Mouse (Mus musculus) kidney, embryonic 16.5 days (tissue): ENCODE measurements around the gene Camk2g. TPM values are rescaled to one million over a fixed set of nuclear protein-coding genes. Genes with fewer than 3 reads are reported as not detected.
A peak's percentile ranks its signal among the peaks of the same experiment; 100 is the strongest.

Experiments used
- ATAC-seq: fragments of 200-750 bp; cut with Nextera tagmentation; 2 replicates; pipeline ENCODE4 v1.8.0; 2017; ENCODE audit warnings: moderate TSS enrichment; ENCODE audit not compliant: low FRiP score, low TSS enrichment
- H3K27ac ChIP-seq: fragments of 300-500 bp; sonication (generic); 2 replicates; pipeline ENCODE4 v1.5.1; 2014; ENCODE audit warnings: low read length
- H3K27me3 ChIP-seq: fragments of 300-500 bp; sonication (generic); 2 replicates; pipeline ENCODE4 v1.6.1; 2014; ENCODE audit warnings: low read length, control low read depth, mixed read lengths; ENCODE audit not compliant: insufficient read depth
- H3K36me3 ChIP-seq: fragments of 300-500 bp; sonication (generic); 2 replicates; pipeline ENCODE4 v1.6.1; 2014; ENCODE audit warnings: low read length, control low read depth, mixed read lengths; ENCODE audit not compliant: insufficient read depth
- H3K4me1 ChIP-seq: fragments of 300-500 bp; sonication (generic); 2 replicates; pipeline ENCODE4 v1.6.1; 2014; ENCODE audit warnings: low read length, control low read depth, mixed read lengths; ENCODE audit not compliant: insufficient read depth
- H3K4me2 ChIP-seq: fragments of 300-500 bp; sonication (generic); replicated peaks from 2 replicates; pipeline ENCODE4 v1.6.1; 2014; ENCODE audit warnings: low read depth, low read length
- H3K4me3 ChIP-seq: fragments of 300-500 bp; sonication (generic); 2 replicates; pipeline ENCODE4 v1.5.1; 2014; ENCODE audit warnings: mild to moderate bottlenecking, low read length
- H3K9ac ChIP-seq: fragments of 300-500 bp; sonication (generic); replicated peaks from 2 replicates; pipeline ENCODE4 v1.6.1; 2014; ENCODE audit warnings: low read length
- H3K9me3 ChIP-seq: fragments of 300-500 bp; sonication (generic); 2 replicates; pipeline ENCODE4 v1.6.1; 2016; ENCODE audit warnings: low read length, control low read depth
- WGBS: fragments of 180-500 bp; shearing (Covaris S2); extraction: QIAGEN DNeasy Blood & Tissue Kit; methylation state at CpG from one replicate; pipeline ENCODE4 v1.1.7; 2014; 5-methylcytosine and 5-hydroxymethylcytosine counted together
- polyA plus RNA-seq: library from polyadenylated mRNA; unstranded; fragments of >200 nt; fragmentation: Nextera tagmentation; extraction: Ambion mirVana; gene quantifications from 2 replicates; pipeline ENCODE4 v1.2.1, GENCODE M21; 2015

Gene Camk2g
- polyA plus RNA-seq, 1 experiment from 2014 or later, result 46.0 TPM

- H3K36me3 ChIP-seq, result peaks cover 31% of the 10 kb centered on the region
- WGBS, result 83% methylated on average over 3 of the region's 3 CpGs
- no peaks in the 10 kb centered on the region for H3K27me3 ChIP-seq
- H3K4me3 ChIP-seq, result no peak overlapping the region
- no peak for ATAC-seq
- H3K4me2 ChIP-seq, result no peak overlapping the region
- H3K4me1 ChIP-seq, result no peaks in the 10 kb centered on the region
- H3K27ac ChIP-seq, result no peak overlapping the region
- H3K9me3 ChIP-seq, result no peaks in the 10 kb centered on the region
- H3K9ac ChIP-seq, result no peak overlapping the region
These were observed 40.1 kb downstream of the Camk2g start for GRCm38 (mm10) chr14:20753792-20754191.

- 51% methylated on average over 5 of the region's 5 CpGs for WGBS
- H3K27me3 ChIP-seq, result no peaks in the 10 kb centered on the region
- no peak overlapping the region for H3K4me3 ChIP-seq
- H3K9me3 ChIP-seq, result no peaks in the 10 kb centered on the region
- H3K4me2 ChIP-seq, result no peak overlapping the region
- H3K36me3 ChIP-seq, result peaks cover 9% of the 10 kb centered on the region; the same call in 1 of the 2 replicates
- H3K4me1 ChIP-seq, result no peaks in the 10 kb centered on the region
- no peak for ATAC-seq
- H3K27ac ChIP-seq, result peak overlapping the region; percentile 22
- no peak overlapping the region for H3K9ac ChIP-seq
These were observed 43.4 kb downstream of the Camk2g start for GRCm38 (mm10) chr14:20750503-20750902.

GRCm38 (mm10) chr14:20749494-20750051 is 44.3 kb downstream of the Camk2g start:
- Histone ChIP-seq H3K9me3 (no peaks in the 10 kb centered on the region), H3K4me1 (no peaks in the 10 kb centered on the region), H3K27me3 (no peaks in the 10 kb centered on the region), H3K27ac (no peak overlapping the region), H3K36me3 (peaks cover 2% of the 10 kb centered on the region), H3K9ac (no peak overlapping the region), H3K4me3 (no peak overlapping the region), H3K4me2 (no peak overlapping the region)
- ATAC-seq, result peak; percentile 35; the same call in 1 of the 2 replicates
- WGBS, result 84% methylated on average over 4 of the region's 4 CpGs

GRCm38 (mm10) chr14:20748388-20748787 is 45.5 kb downstream of the Camk2g start:
- no peak overlapping the region for H3K9ac ChIP-seq
- H3K4me3 ChIP-seq, result no peak overlapping the region
- no peaks in the 10 kb centered on the region for H3K4me1 ChIP-seq
- no peaks in the 10 kb centered on the region for H3K27me3 ChIP-seq
- no peaks in the 10 kb centered on the region for H3K9me3 ChIP-seq
- H3K4me2 ChIP-seq, result no peak overlapping the region
- 69% methylated on average over 4 of the region's 4 CpGs for WGBS
- ATAC-seq, result no peak
- no peak overlapping the region for H3K27ac ChIP-seq
- H3K36me3 ChIP-seq, result peaks cover 13% of the 10 kb centered on the region

GRCm38 (mm10) chr14:20746935-20747334 is 47.0 kb downstream of the Camk2g start:
- H3K36me3 ChIP-seq, result peaks cover 14% of the 10 kb centered on the region
- 83% methylated on average over 3 of the region's 3 CpGs for WGBS

GRCm38 (mm10) chr14:20743614-20744013 is 50.3 kb downstream of the Camk2g start:
- no peak for ATAC-seq
- no peaks in the 10 kb centered on the region for H3K4me1 ChIP-seq
- no peaks in the 10 kb centered on the region for H3K9me3 ChIP-seq
- peaks cover 26% of the 10 kb centered on the region for H3K36me3 ChIP-seq
- WGBS, result 75% methylated on average over 3 of the region's 3 CpGs
- no peak overlapping the region for H3K4me3 ChIP-seq
- no peak overlapping the region for H3K4me2 ChIP-seq
- H3K27me3 ChIP-seq, result no peaks in the 10 kb centered on the region
- no peak overlapping the region for H3K9ac ChIP-seq
- no peak overlapping the region for H3K27ac ChIP-seq

More at GRCm38 (mm10) chr14:20746935-20747334, 47.0 kb downstream of the Camk2g start:
- H3K27me3 ChIP-seq, result no peaks in the 10 kb centered on the region
- H3K4me2 ChIP-seq, result no peak overlapping the region
- H3K9ac ChIP-seq, result no peak overlapping the region
- no peak for ATAC-seq
- H3K27ac ChIP-seq, result no peak overlapping the region
- H3K9me3 ChIP-seq, result no peaks in the 10 kb centered on the region
- no peaks in the 10 kb centered on the region for H3K4me1 ChIP-seq
- no peak overlapping the region for H3K4me3 ChIP-seq

- 76% methylated on average over 9 of the region's 9 CpGs for WGBS
- Histone ChIP-seq H3K4me2 (no peak overlapping the region), H3K27me3 (no peaks in the 10 kb centered on the region), H3K9me3 (no peaks in the 10 kb centered on the region), H3K4me1 (no peaks in the 10 kb centered on the region), H3K4me3 (no peak overlapping the region), H3K36me3 (peaks cover 26% of the 10 kb centered on the region), H3K9ac (no peak overlapping the region), H3K27ac (no peak overlapping the region)
- ATAC-seq, result no peak
These were observed 52.6 kb downstream of the Camk2g start for GRCm38 (mm10) chr14:20741301-20741700.

GRCm38 (mm10) chr14:20738511-20738910 is 55.4 kb downstream of the Camk2g start:
- peaks cover 9% of the 10 kb centered on the region for H3K4me1 ChIP-seq
- 88% methylated on average over 8 of the region's 8 CpGs for WGBS
- no peaks in the 10 kb centered on the region for H3K27me3 ChIP-seq
- no peaks in the 10 kb centered on the region for H3K9me3 ChIP-seq
- H3K4me3 ChIP-seq, result no peak overlapping the region
- no peak overlapping the region for H3K4me2 ChIP-seq
- H3K9ac ChIP-seq, result no peak overlapping the region
- H3K36me3 ChIP-seq, result peaks cover 20% of the 10 kb centered on the region
- H3K27ac ChIP-seq, result no peak overlapping the region
- ATAC-seq, result no peak

GRCm38 (mm10) chr14:20737306-20737705 is 56.6 kb downstream of the Camk2g start:
- 42% methylated on average over 14 of the region's 14 CpGs for WGBS
- H3K27ac ChIP-seq, result no peak overlapping the region
- peaks cover 17% of the 10 kb centered on the region for H3K36me3 ChIP-seq
- peaks cover 16% of the 10 kb centered on the region for H3K4me1 ChIP-seq
- no peak overlapping the region for H3K4me2 ChIP-seq
- no peak for ATAC-seq
- H3K9me3 ChIP-seq, result no peaks in the 10 kb centered on the region
- no peak overlapping the region for H3K9ac ChIP-seq
- no peak overlapping the region for H3K4me3 ChIP-seq
- no peaks in the 10 kb centered on the region for H3K27me3 ChIP-seq

GRCm38 (mm10) chr14:20735892-20736390 is 57.9 kb downstream of the Camk2g start:
- peaks cover 22% of the 10 kb centered on the region for H3K4me1 ChIP-seq
- H3K36me3 ChIP-seq, result peaks cover 17% of the 10 kb centered on the region
- H3K27me3 ChIP-seq, result no peaks in the 10 kb centered on the region
- 0 out of 2 replicates have a peak overlapping the region, but pooled peaks have one; percentile 13 for H3K27ac ChIP-seq
- ATAC-seq, result no peak
- H3K4me2 ChIP-seq, result no peak overlapping the region
- H3K4me3 ChIP-seq, result no peak overlapping the region
- H3K9ac ChIP-seq, result no peak overlapping the region
- 81% methylated on average over 13 of the region's 13 CpGs for WGBS
- H3K9me3 ChIP-seq, result no peaks in the 10 kb centered on the region
